Mouse (Mus musculus): ENCODE measurements around the gene Mchr1. TPM values are rescaled to one million over a fixed set of nuclear protein-coding genes. Genes with fewer than 3 reads are reported as not detected.
"Not testable (repeated sequence)": the region's sequence is repeated elsewhere in the genome, so short reads cannot be mapped to it uniquely, and the experiment has no call there.

Mchr1 gene
- total RNA-seq (2021): 1 to 10 TPM; 2.7 to 3.9 TPM
- long read RNA-seq, experiment 1, transcript Mchr1-201 (2 exons, 2,189 nt): major isoform, 11 of 12 reads
- long read RNA-seq, experiment 1, partial matches to known transcripts: 0 of 12 reads
- long read RNA-seq, experiment 1, other reads (novel, unspliced or antisense): 1 of 12 reads
- long read RNA-seq, experiment 2, transcript Mchr1-201 (2 exons, 2,189 nt): major isoform, 9 of 10 reads
- long read RNA-seq, experiment 2, partial matches to known transcripts: 0 of 10 reads
- long read RNA-seq, experiment 2, other reads (novel, unspliced or antisense): 1 of 10 reads

GRCm38 (mm10) chr15:81235086-81235920 is at the start of gene Mchr1:
Gene Mchr1, plus strand, starts transcription at chr15:81235499.
- peak; percentile 43 to 58 for DNase-seq (ENCODE audit: low spot score in 2 of 2)

DNA sequence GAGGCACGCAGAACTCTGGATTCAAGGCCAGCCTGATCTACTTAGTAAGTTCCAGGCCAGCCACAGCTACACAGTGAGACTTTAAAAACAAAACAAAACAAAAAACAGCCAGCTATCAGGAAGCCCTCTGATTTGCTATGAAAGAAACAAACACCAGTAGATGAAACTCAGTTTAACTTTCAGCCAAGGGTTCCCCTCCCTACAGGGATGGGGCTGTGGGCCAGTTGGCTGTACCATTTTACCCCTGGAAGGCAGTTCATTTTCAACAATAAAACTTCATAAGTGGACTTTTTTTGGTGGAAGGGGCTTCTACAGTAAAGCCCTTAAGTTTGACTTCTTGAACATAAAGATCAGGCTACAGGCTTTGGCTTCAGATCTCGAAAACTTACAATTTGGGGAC is 46.2 kb upstream of the Mchr1 start:
- no peak for DNase-seq (ENCODE audit: low spot score in 2 of 2)

GRCm38 (mm10) chr15:81190011-81190629 is 45.2 kb upstream of the Mchr1 start:
- DNase-seq (ENCODE audit: low spot score in 2 of 2): peak; percentile 27 to 51

DNA sequence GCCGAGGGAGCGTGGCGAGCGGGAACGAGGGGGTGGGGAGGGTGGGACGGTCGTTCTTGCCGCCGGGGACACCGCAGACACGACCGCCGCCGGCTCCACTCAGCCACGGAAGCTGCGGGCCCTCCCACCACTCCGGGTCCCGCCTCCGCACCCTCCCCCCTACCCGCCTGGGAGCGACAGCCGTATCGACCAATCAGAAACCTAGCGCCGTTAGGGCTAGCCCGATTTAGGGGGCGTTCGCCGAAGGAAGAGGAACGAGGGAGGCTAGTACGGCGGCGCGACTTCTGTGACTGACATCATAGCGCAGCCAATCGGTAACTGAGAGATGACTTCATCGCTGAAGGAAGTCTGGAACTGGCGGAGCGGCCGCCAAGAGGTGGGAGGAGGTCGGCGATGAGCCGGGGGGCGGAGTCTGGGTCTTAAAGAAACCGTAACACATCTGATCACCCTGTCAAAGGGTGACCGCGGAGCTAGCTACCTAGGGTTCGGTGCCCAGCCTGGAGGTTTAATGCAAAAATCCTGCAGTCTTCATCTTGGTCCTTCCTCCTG is 44.6 kb upstream of the Mchr1 start, which contains the start of gene Mrtfa:
Gene Mrtfa (minus strand): TSS at position 128 of the 549 bp plus-strand sequence.
- peak; percentile 98 for DNase-seq (ENCODE audit: low spot score in 2 of 2)

- no peak for DNase-seq (ENCODE audit: low spot score in 2 of 2)
Measured at GRCm38 (mm10) chr15:81191303-81191702, 44.0 kb upstream of the Mchr1 start.

DNA sequence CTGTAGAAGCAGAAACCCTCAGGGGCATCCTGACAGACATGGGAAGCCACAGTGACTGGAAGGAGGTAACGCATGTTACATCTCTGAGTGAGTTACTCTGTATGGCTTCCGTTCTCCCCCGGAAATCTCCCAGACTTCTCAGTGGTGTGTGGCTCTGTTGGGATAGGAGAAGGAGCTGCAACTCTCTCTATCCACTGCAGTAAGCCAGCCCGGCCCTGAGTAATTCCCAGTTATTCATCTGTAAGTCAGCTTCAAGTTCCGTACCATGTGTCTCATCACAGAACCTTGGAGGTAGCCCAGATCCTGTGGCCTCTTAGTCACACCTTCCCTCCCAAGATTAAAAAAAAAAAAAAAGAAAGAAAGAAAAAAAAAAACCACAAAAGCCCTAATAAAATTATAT is 43.0 kb upstream of the Mchr1 start:
- DNase-seq (ENCODE audit: low spot score in 2 of 2): no peak

DNA sequence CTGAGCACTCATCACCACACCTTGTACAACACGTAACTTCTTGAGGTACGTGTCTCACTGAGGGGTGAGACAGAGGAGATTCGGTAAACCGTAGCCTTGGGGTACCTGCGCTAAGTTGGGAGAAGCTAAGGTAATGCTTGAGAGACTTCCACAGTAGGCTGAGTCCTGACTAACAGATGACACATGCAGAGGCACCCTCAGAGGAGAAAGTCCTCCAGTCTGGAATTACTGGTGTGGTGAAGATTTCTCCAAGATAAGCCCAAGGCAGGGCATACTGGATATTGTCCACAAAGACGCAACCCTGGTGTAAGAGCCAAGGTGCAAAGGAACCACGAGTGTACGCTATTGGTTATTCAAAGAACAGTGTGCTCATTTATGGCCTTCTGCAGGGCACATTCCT is 42.4 kb upstream of the Mchr1 start:
- no peak for DNase-seq (ENCODE audit: low spot score in 2 of 2)

- no peak for DNase-seq (ENCODE audit: low spot score in 2 of 2)
Measured at GRCm38 (mm10) chr15:81194791-81195190, 40.5 kb upstream of the Mchr1 start.

DNA sequence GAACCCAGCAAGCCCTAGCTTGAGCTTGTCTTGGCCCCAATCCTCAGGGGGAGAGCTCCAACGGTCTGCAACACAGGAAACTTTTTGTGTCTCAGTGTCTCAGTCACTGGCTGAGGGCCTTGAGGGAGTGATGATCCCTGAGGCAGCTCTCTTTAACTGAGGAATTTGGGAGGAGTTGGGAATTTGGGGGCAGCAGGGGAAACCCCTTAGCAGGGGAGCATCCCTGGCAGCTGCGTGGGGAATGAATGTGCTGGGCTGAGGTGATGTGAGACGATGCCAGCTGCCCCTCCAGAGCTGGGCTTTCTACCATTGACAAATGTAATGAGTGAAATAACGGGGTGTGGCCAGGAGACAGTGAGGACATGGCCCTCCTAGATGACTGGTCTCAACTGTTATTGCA is 39.9 kb upstream of the Mchr1 start:
- DNase-seq (ENCODE audit: low spot score in 2 of 2): no peak

GRCm38 (mm10) chr15:81197197-81197596 is 38.1 kb upstream of the Mchr1 start:
- DNase-seq (ENCODE audit: low spot score in 2 of 2): no peak

GRCm38 (mm10) chr15:81198447-81198846 is 36.9 kb upstream of the Mchr1 start:
- DNase-seq (ENCODE audit: low spot score in 2 of 2): no peak

- DNase-seq (ENCODE audit: low spot score in 2 of 2): peak; percentile 60 to 78
Measured at GRCm38 (mm10) chr15:81199372-81199959, 35.8 kb upstream of the Mchr1 start.

- DNase-seq (ENCODE audit: low spot score in 2 of 2): no peak
Measured at GRCm38 (mm10) chr15:81202462-81202861, 32.8 kb upstream of the Mchr1 start.

DNA sequence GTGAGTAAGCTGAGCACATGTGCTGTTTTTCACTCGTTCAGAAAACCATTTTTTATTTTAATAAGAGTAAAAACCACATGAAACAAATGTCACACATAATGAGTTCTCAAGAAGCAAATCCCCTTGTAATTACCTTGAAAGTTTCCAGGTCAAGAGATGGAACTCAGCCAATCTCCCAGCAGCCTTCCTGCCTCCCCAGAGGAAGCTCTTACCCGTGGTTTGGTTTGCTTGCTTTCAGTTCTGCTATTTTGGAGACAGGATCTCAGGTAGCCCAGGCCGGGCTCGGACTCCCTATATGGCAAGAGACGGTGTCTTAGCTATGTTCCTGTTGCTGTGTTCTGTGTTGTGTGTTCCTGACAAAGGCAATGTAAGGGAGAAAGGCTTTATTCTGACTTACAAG is 24.8 kb upstream of the Mchr1 start:
- no peak for DNase-seq (ENCODE audit: low spot score in 2 of 2)

DNA sequence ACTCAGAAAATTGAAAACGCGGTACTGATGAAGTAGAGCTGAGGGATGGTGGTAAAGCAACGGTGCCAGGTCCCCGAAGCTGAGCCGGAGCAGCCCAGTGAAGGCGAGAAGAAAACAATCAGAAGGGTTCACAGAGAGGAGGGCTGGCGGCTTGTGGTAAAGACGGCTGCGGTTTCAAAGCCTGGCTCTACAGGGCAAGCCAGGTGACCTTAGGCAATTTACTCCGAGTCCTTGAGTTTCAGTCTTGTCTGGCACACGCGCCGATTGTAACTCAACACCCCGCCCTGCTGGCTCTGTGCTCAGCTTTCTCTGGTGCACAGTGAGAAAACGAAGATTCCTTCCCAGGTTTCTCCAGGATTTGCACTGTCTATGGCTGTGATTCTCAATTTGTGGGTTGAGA is 22.3 kb upstream of the Mchr1 start:
- DNase-seq (ENCODE audit: low spot score in 2 of 2): peak in 1 of 2 experiments; percentile 50

DNA sequence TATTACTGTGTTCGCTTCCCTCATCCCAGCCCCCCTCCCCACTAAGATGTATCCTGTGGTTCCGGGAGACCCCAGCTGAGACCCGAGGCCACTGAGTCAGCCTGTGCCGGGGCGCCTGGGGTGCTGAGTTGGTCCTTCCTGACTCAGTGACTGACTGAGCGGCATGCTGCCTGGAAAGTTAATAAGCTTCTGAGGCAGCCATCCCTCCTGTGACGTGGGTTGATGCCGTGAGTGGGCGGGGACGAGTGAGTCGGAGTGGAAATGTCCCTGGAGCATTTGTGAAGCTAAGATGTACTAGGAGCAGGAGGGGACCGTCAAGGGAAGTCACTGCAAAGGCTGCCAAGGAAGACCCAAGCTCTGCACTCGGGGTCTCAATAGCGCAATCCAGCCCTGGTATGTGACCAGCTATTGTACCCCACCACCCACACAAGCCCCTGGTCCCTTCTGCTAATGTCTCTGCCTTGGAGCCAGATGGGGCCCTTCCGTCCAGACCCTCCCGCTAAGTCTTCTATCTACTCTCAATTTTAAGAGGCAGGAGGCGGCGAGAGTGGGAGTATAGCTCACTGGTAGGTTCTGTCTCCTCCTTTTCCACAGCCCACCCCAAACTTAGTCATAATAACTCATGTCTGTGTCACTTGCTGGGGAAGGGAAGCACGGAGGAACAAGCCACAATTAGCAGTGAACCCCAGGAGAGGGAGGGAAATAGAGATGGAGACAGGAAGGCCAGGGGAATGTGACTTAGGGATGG is 18.2 kb upstream of the Mchr1 start:
- DNase-seq (ENCODE audit: low spot score in 2 of 2): no peak

DNA sequence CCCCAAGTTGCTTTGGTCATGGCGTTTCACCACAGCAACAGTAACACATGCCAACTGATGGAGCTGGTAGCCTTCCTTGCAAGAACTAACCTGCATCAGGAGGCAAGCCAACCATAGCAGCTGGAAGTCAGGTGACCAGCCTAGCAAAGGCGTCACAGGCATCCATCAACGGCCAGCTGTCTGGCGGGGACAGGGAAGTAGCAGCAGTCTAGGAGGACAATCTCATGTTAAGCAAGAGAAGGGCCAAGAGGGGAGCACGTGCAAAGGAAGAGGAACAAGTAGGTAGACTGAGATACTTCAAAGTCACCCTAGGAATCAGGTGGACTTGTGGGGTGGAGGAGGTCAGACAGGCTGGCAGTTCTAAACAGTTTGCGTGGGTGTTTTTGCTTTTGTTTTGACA is 16.2 kb upstream of the Mchr1 start:
- DNase-seq (ENCODE audit: low spot score in 2 of 2): no peak

DNA sequence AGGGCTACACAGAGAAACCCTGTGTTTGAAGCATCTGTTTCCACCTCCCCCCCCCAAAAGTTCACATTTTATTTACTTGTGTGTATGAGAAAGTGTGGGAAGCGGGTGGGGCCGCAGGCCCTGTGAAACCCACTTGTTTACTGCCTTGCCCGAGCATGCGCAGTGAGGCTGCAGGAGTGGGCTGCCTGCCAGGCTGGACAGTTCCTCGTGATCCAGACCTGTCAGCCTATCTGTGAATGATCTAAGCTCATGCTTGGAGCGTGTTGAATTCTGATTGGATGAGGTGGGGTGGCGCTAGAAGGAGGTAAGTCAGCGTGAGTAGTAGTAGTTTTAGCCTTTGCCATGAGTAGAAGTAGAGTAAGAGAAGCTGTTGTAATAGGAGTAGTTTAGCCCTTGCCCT is 15.2 kb upstream of the Mchr1 start:
- DNase-seq (ENCODE audit: low spot score in 2 of 2): not testable (repeated sequence)

GRCm38 (mm10) chr15:81221446-81221845 is 13.9 kb upstream of the Mchr1 start:
- no peak for DNase-seq (ENCODE audit: low spot score in 2 of 2)

DNA sequence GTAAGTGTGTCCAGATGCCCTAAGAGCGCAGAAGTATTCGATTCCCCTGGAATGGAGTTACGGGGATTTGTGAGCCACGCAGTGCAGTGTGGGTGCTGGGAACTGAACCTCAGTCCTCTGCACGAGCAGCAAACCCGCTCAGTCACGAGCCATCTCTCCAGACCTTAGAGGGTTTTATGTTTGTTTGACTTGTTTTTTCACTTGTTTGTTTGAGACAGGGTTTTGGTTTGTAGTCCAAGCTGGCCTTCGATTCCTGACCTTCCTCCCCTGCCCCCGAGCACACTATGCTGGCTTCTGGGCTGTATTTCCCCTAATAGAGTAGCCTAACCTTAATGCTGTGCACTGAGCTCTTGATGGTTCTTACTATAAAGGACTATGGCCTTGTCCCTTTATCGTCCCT is 10.3 kb upstream of the Mchr1 start:
- DNase-seq (ENCODE audit: low spot score in 2 of 2): no peak

DNA sequence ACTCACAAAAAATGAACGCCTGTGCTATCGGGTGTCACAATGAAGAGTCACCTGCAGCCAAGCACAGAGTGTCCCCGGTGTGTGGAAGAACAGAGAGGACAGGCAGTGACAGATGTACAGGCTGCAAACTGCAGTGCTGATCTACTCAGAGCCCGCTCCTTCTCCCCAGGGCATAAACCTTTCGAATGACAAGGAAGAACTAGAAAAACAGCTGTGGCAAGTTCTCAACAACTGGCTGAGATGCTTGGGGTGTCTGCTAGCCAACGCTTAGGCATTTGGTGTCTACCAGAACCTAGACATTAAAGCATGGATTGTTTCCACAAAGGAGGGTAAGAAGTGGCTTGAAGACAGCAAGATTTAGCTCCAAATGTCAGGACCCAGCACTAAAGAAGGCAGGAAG is 9.6 kb upstream of the Mchr1 start:
- no peak for DNase-seq (ENCODE audit: low spot score in 2 of 2)

Measured in gastrocnemius, postnatal 4 days (tissue).